Mouse (Mus musculus) bone marrow, adult 2 months (tissue): Measurements from ENCODE around the gene Gm1330. TPM values are rescaled to one million over a fixed set of nuclear protein-coding genes. Genes with fewer than 3 reads are reported as not detected.
"Not testable (repeated sequence)": the region's sequence is repeated elsewhere in the genome, so short reads cannot be mapped to it uniquely, and the experiment has no call there.

Source experiments
- H3K27ac ChIP-seq: fragments of 200-500 bp; 2 replicates; pipeline ENCODE4 v1.5.1; 2012; ENCODE audit warnings: low read depth, mild to moderate bottlenecking, control low read depth, inconsistent platforms, low read length; ENCODE audit not compliant: control insufficient read depth, poor library complexity, insufficient read depth
- H3K4me1 ChIP-seq: fragments of 200-500 bp; 2 replicates; pipeline ENCODE4 v1.6.1; 2011; ENCODE audit warnings: low read length; ENCODE audit not compliant: control insufficient read depth, insufficient read depth
- H3K4me3 ChIP-seq: fragments of 200-500 bp; replicated peaks from 2 replicates; pipeline ENCODE3; 2011; ENCODE audit warnings: mild to moderate bottlenecking, low read depth, low read length, control low read depth; ENCODE audit not compliant: control insufficient read depth
- CTCF ChIP-seq: fragments of 200-500 bp; IDR thresholded peaks from 2 replicates; pipeline ENCODE4 v1.5.1; 2011; ENCODE audit warnings: low read length, control low read depth; ENCODE audit not compliant: control insufficient read depth, insufficient read depth
- POLR2A ChIP-seq: fragments of 200-500 bp; IDR thresholded peaks from 2 replicates; pipeline ENCODE4 v1.6.1; 2011; ENCODE audit warnings: low read depth, mild to moderate bottlenecking, control low read depth, low read length, borderline replicate concordance; ENCODE audit not compliant: control insufficient read depth
- WGBS: fragments of 180-500 bp; shearing (Covaris S2); methylation state at CpG from one replicate; pipeline ENCODE4 v1.1.7; 2018; 5-methylcytosine and 5-hydroxymethylcytosine counted together
- polyA plus RNA-seq: library from polyadenylated mRNA; stranded (reverse); fragments of >200 nt; gene quantifications from 2 replicates; pipeline ENCODE4 v1.2.4, GENCODE M21; 2011; ENCODE audit warnings: low replicate concordance; ENCODE audit not compliant: missing spikeins, insufficient read depth, insufficient read length

Gene Gm1330
- polyA plus RNA-seq = not detected in 2 replicates

GRCm38 (mm10) chr2:149003151-149003550 lies at the start of gene Gm1330:
TSS of gene Gm1330 (minus strand) at chr2:149003251.
- TF ChIP-seq CTCF (no peak), POLR2A (no peak)

GRCm38 (mm10) chr2:149017137-149017536 lies 14.1 kb upstream of the Gm1330 start, which contains the start of gene Gm10750:
TSS of gene Gm10750 (minus strand) at chr2:149017237.
- 63% methylated on average over 5 of the region's 5 CpGs for WGBS
- not testable (repeated sequence) for H3K4me1 ChIP-seq, H3K27ac ChIP-seq, H3K4me3 ChIP-seq

More at GRCm38 (mm10) chr2:149003151-149003550, at the start of gene Gm1330:
- H3K4me1 ChIP-seq = no peaks in the 10 kb centered on the region
- H3K4me3 ChIP-seq = no peak within 1 kb of the TSS
- H3K27ac ChIP-seq = no peak within 1 kb of the TSS

- Histone ChIP-seq H3K27ac (no peak overlapping the region), H3K4me1 (no peaks in the 10 kb centered on the region), H3K4me3 (no peak overlapping the region)
- WGBS = 74% methylated on average over 2 of the region's 2 CpGs
- no peak for TF ChIP-seq POLR2A
- TF ChIP-seq CTCF = no peak
Measured at GRCm38 (mm10) chr2:149004826-149005225, 1.8 kb upstream of the Gm1330 start.

GRCm38 (mm10) chr2:148995133-148995532 lies 7.9 kb downstream of the Gm1330 start:
- 80% methylated on average over 2 of the region's 2 CpGs for WGBS
- Histone ChIP-seq H3K4me3 (no peak overlapping the region), H3K4me1 (no peaks in the 10 kb centered on the region), H3K27ac (no peak overlapping the region)
- no peak for TF ChIP-seq CTCF
- no peak for TF ChIP-seq POLR2A

Other genes with a start within 250 kb of the Gm1330 start
- gene Cst11, start 231.8 kb downstream of the Gm1330 start, polyA plus RNA-seq = not detected in 2 replicates
- not detected in 2 replicates for gene 8030411F24Rik, start 221.2 kb downstream of the Gm1330 start, polyA plus RNA-seq
- gene Cst12, start 213.9 kb downstream of the Gm1330 start, polyA plus RNA-seq = not detected in 2 replicates
- not detected in 2 replicates for gene Cst8, start 204.5 kb downstream of the Gm1330 start, polyA plus RNA-seq
- gene Cst13, start 183.2 kb downstream of the Gm1330 start, polyA plus RNA-seq = not detected in 2 replicates
- not detected in 2 replicates for gene Cst9, start 168.1 kb downstream of the Gm1330 start, polyA plus RNA-seq
- gene 9230104L09Rik, start 138.2 kb downstream of the Gm1330 start, polyA plus RNA-seq = not detected in 2 replicates
- gene Cst3, start 127.6 kb downstream of the Gm1330 start, polyA plus RNA-seq = 125 and 201 TPM in 2 replicates
- not detected in 2 replicates for gene Gm10750, start 14.0 kb upstream of the Gm1330 start, polyA plus RNA-seq